In the genomic region with DNA sequence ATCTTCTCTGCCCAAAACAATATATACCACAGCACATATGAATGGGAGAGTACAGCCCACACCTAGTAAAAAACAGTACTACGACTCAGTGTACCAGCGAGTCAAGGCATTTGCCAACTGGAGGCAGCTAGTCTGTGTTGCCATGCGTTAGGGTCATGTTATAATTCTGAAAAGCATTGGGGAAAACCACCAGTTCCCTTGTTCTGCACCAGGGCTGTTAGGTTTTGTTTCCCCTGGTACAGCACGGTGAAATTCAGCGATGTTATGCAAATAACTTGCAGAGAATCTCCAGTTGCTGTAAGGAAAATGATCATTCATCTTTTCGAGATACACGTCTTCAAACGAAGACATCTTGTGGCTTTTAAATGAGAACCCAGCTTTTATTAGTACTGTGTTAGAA, we compare ENCODE assay signal across 28 mouse cellular contexts. TPM values are rescaled to one million over a fixed set of nuclear protein-coding genes. Genes with fewer than 3 reads are reported as not detected.
DNase-seq lines count a peak whose midpoint lies in the region; ATAC-seq and TF ChIP-seq lines count a peak whose summit lies in the region.
"Had no signal": no experiment of that assay in that cellular context is flagged by ENCODE, and none has a peak within 500 bp of the region (broad histone marks: within the 10 kb centered on the region; RNA-seq: fewer than 3 reads in every experiment).

No protein-coding gene starts in this region.

- H3K36me3 ChIP-seq in liver, postnatal 0 days (replicated peaks; ENCODE audit: insufficient read depth, low read length), result peaks cover 18% of the 10 kb centered on the region; the same call in 1 of the 2 replicates
- H3K36me3 ChIP-seq in liver, embryonic 11.5 days (ENCODE audit: control insufficient read depth, insufficient read depth, low read length), result no peaks in the 10 kb centered on the region
- H3K36me3 ChIP-seq in splenic B cell, adult 2 months (ENCODE audit: control insufficient read depth, insufficient read depth, low read length, poor library complexity, severe bottlenecking), result no peaks in the 10 kb centered on the region
- H3K36me3 ChIP-seq in midbrain, postnatal 0 days (ENCODE audit: insufficient read depth, low read length), result peaks cover 17% of the 10 kb centered on the region; the same call in 1 of the 2 replicates

- 77% methylated on average over 8 of the region's 8 CpGs for WGBS in liver, postnatal 0 days (ENCODE audit: insufficient replicate concordance)
- 90% methylated on average over 8 of the region's 8 CpGs for WGBS in liver, embryonic 11.5 days
- WGBS in midbrain, postnatal 0 days, result 92% methylated on average over 8 of the region's 8 CpGs

- no peak overlapping the region for H3K4me2 ChIP-seq in liver, postnatal 0 days (ENCODE audit: low read depth, low read length)
- no peak overlapping the region for H3K4me2 ChIP-seq in liver, embryonic 11.5 days
- H3K4me2 ChIP-seq in midbrain, postnatal 0 days (ENCODE audit: low read depth, low read length, poor library complexity, severe bottlenecking), result no peak overlapping the region
- H3K4me2 ChIP-seq: embryonic facial prominence, embryonic 13.5 days; embryonic facial prominence, embryonic 15.5 days; forebrain, embryonic 12.5 days had no signal

- no peak for TF ChIP-seq EP300 in liver, postnatal 0 days (IDR thresholded peaks at IDR 0.05; ENCODE audit: low read depth)

- H3K27me3 ChIP-seq in liver, postnatal 0 days (ENCODE audit: insufficient read depth, low read length), result no peaks in the 10 kb centered on the region
- no peaks in the 10 kb centered on the region for H3K27me3 ChIP-seq in liver, embryonic 11.5 days (replicated peaks; ENCODE audit: control insufficient read depth, insufficient read depth, low read length)
- H3K27me3 ChIP-seq in splenic B cell, adult 2 months (ENCODE audit: control insufficient read depth, insufficient read depth, low read length, poor library complexity, severe bottlenecking), result no peaks in the 10 kb centered on the region
- H3K27me3 ChIP-seq in midbrain, postnatal 0 days (ENCODE audit: insufficient read depth, low read length), result no peaks in the 10 kb centered on the region
- H3K27me3 ChIP-seq: embryonic facial prominence, embryonic 13.5 days; embryonic facial prominence, embryonic 15.5 days; forebrain, embryonic 12.5 days; Patski had no signal

- H3K4me1 ChIP-seq in liver, postnatal 0 days (ENCODE audit: insufficient read depth), result peaks cover 12% of the 10 kb centered on the region; the same call in 1 of the 2 replicates
- no peaks in the 10 kb centered on the region for H3K4me1 ChIP-seq in liver, embryonic 11.5 days (replicated peaks; ENCODE audit: control insufficient read depth, insufficient read depth, low read length)
- no peaks in the 10 kb centered on the region for H3K4me1 ChIP-seq in midbrain, postnatal 0 days (ENCODE audit: insufficient read depth, low read length)
- H3K4me1 ChIP-seq: embryonic facial prominence, embryonic 13.5 days; embryonic facial prominence, embryonic 15.5 days; forebrain, embryonic 10.5 days; forebrain, embryonic 12.5 days had no signal

- no peak overlapping the region for H3K9ac ChIP-seq in liver, postnatal 0 days (replicated peaks)
- H3K9ac ChIP-seq in liver, embryonic 11.5 days (ENCODE audit: low read depth, low read length), result no peak overlapping the region
- no peak overlapping the region for H3K9ac ChIP-seq in midbrain, postnatal 0 days (replicated peaks; ENCODE audit: low read length, poor library complexity, severe bottlenecking)
- H3K9ac ChIP-seq: embryonic facial prominence, embryonic 13.5 days; embryonic facial prominence, embryonic 15.5 days; forebrain, embryonic 12.5 days had no signal

- ATAC-seq in liver, postnatal 0 days, result no peak
- ATAC-seq in liver, embryonic 11.5 days (replicated peaks; ENCODE audit: low FRiP score), result no peak
- ATAC-seq in midbrain, postnatal 0 days (ENCODE audit: low FRiP score), result no peak
- ATAC-seq: activated CD4-positive, CD25-positive, alpha-beta regulatory T cell, adult 4 months; forebrain, embryonic 14.5 days; forebrain, embryonic 16.5 days; Patski had no signal

- H3K4me3 ChIP-seq in liver, postnatal 0 days (ENCODE audit: low read depth, low read length), result no peak overlapping the region
- H3K4me3 ChIP-seq in liver, embryonic 11.5 days (ENCODE audit: low read depth, low read length), result no peak overlapping the region
- H3K4me3 ChIP-seq in midbrain, postnatal 0 days (ENCODE audit: low read depth, low read length), result no peak overlapping the region
- H3K4me3 ChIP-seq: embryonic facial prominence, embryonic 13.5 days; embryonic facial prominence, embryonic 15.5 days; erythroblast, embryonic 14.5 days; forebrain, embryonic 10.5 days; forebrain, embryonic 12.5 days had no signal

- TF ChIP-seq CTCF in liver, postnatal 0 days (IDR thresholded peaks at IDR 0.05; ENCODE audit: low read depth), result no peak
- TF ChIP-seq CTCF in midbrain, postnatal 0 days (IDR thresholded peaks at IDR 0.05), result no peak

- peak overlapping the region; percentile 74; the same call in 1 of the 2 replicates for H3K27ac ChIP-seq in liver, postnatal 0 days (ENCODE audit: low read depth)
- no peak overlapping the region for H3K27ac ChIP-seq in liver, embryonic 11.5 days (ENCODE audit: low read depth, low read length)
- no peak overlapping the region for H3K27ac ChIP-seq in midbrain, postnatal 0 days (ENCODE audit: low read depth, low read length)
- H3K27ac ChIP-seq: embryonic facial prominence, embryonic 13.5 days; embryonic facial prominence, embryonic 15.5 days; forebrain, embryonic 10.5 days; forebrain, embryonic 12.5 days had no signal

- DNase-seq in heart, adult 11 months, result peak; percentile 43
- no peak for DNase-seq in heart, adult 9 months (ENCODE audit: low spot score in 2 of 2)
- DNase-seq in liver, postnatal 0 days, result no peak
- no peak for DNase-seq in liver, embryonic 11.5 days (ENCODE audit: low spot score)
- peak; percentile 48 for DNase-seq in splenic B cell, adult 2 months (ENCODE audit: low read depth, low spot score)
- no peak for DNase-seq in midbrain, postnatal 0 days (ENCODE audit: low spot score)
- DNase-seq: adrenal gland, adult 8-10 months; adrenal gland, postnatal 14 days; adrenal gland, postnatal 36 days; cerebellum, adult 11-12 months; cerebellum, adult 2 months; cerebellum, adult 9-10 months; cerebellum, postnatal 10 days; cerebellum, postnatal 25 days; embryo, embryonic 11 days had no signal

- no peaks in the 10 kb centered on the region for H3K9me3 ChIP-seq in liver, postnatal 0 days (ENCODE audit: low read length)
- no peaks in the 10 kb centered on the region for H3K9me3 ChIP-seq in liver, embryonic 11.5 days (ENCODE audit: control insufficient read depth, low read length)
- no peaks in the 10 kb centered on the region for H3K9me3 ChIP-seq in midbrain, postnatal 0 days (ENCODE audit: low read length)
- H3K9me3 ChIP-seq: embryonic facial prominence, embryonic 13.5 days; embryonic facial prominence, embryonic 15.5 days; forebrain, embryonic 10.5 days; forebrain, embryonic 12.5 days; G1E had no signal

RNA-seq across cellular contexts. Expression of a gene that starts 22.9 kb away (rescaled TPM):
- polyA plus RNA-seq in liver, postnatal 0 days (2015; fragmentation: Nextera tagmentation; extraction: Ambion mirVana), result not detected in 2 replicates
- not detected in 2 replicates for polyA plus RNA-seq in liver, embryonic 11.5 days (2014; fragmentation: Nextera tagmentation; extraction: Ambion mirVana)
- not detected in 2 replicates for total RNA-seq in midbrain, postnatal 0 days (2014; rRNA removed)
- not detected in 2 replicates for polyA plus RNA-seq in midbrain, postnatal 0 days (2015; fragmentation: Nextera tagmentation; extraction: Ambion mirVana)
- total RNA-seq: adrenal gland, adult 18-20 months; adrenal gland, postnatal 14 days; adrenal gland, postnatal 36 days; G1E had no signal
- polyA plus RNA-seq: activated CD4-positive, CD25-positive, alpha-beta regulatory T cell, adult 4 months; C2C12; embryonic facial prominence, embryonic 11.5 days; embryonic facial prominence, embryonic 13.5 days; embryonic facial prominence, embryonic 15.5 days; erythroblast, embryonic 14.5 days; forebrain, embryonic 10.5 days; forebrain, embryonic 12.5 days; forebrain, embryonic 14.5 days; forebrain, embryonic 16.5 days; G1E; Patski had no signal

RNA-seq across cellular contexts. Expression of a gene that starts 23.7 kb away (rescaled TPM):
- polyA plus RNA-seq in liver, postnatal 0 days (2015; fragmentation: Nextera tagmentation; extraction: Ambion mirVana), result 7.9 and 12.2 TPM in 2 replicates
- polyA plus RNA-seq in liver, embryonic 11.5 days (2014; fragmentation: Nextera tagmentation; extraction: Ambion mirVana), result 19.9 and 23.1 TPM in 2 replicates
- 73.8 and 84.0 TPM in 2 replicates for total RNA-seq in midbrain, postnatal 0 days (2014; rRNA removed)
- polyA plus RNA-seq in midbrain, postnatal 0 days (2015; fragmentation: Nextera tagmentation; extraction: Ambion mirVana), result 31.2 and 33.6 TPM in 2 replicates

RNA-seq across cellular contexts. Expression of a gene that starts 25.4 kb away (rescaled TPM):
- polyA plus RNA-seq in liver, postnatal 0 days (2015; fragmentation: Nextera tagmentation; extraction: Ambion mirVana), result 50.4 and 50.7 TPM in 2 replicates
- 10.1 and 11.0 TPM in 2 replicates for polyA plus RNA-seq in liver, embryonic 11.5 days (2014; fragmentation: Nextera tagmentation; extraction: Ambion mirVana)
- total RNA-seq in midbrain, postnatal 0 days (2014; rRNA removed), result 2.0 and 4.3 TPM in 2 replicates
- polyA plus RNA-seq in midbrain, postnatal 0 days (2015; fragmentation: Nextera tagmentation; extraction: Ambion mirVana), result 4.3 and 4.9 TPM in 2 replicates
- polyA plus RNA-seq: erythroblast, embryonic 14.5 days; G1E had no signal

RNA-seq across cellular contexts. Expression of a gene that starts 41.8 kb away (rescaled TPM):
- 0.06 TPM in 1 of 2 replicates, not detected in the other for polyA plus RNA-seq in liver, postnatal 0 days (2015; fragmentation: Nextera tagmentation; extraction: Ambion mirVana)
- 0.10 and 0.12 TPM in 2 replicates for polyA plus RNA-seq in liver, embryonic 11.5 days (2014; fragmentation: Nextera tagmentation; extraction: Ambion mirVana)
- total RNA-seq in midbrain, postnatal 0 days (2014; rRNA removed), result 0.14 TPM in 1 of 2 replicates, not detected in the other
- polyA plus RNA-seq in midbrain, postnatal 0 days (2015; fragmentation: Nextera tagmentation; extraction: Ambion mirVana), result 0.05 and 0.31 TPM in 2 replicates
- total RNA-seq: adrenal gland, postnatal 36 days had no signal
- polyA plus RNA-seq: activated CD4-positive, CD25-positive, alpha-beta regulatory T cell, adult 4 months; erythroblast, embryonic 14.5 days; forebrain, embryonic 10.5 days; forebrain, embryonic 14.5 days; forebrain, embryonic 16.5 days; G1E had no signal

Comparison
In these comparisons a context has a peak if more than half of its experiments do, and no peak if none do; other contexts are left out.
1. DNase-seq: peak in heart, adult 11 months (single experiment) and splenic B cell, adult 2 months (single experiment); none in heart, adult 9 months (0 of 2), liver, postnatal 0 days (single experiment), liver, embryonic 11.5 days (single experiment) and midbrain, postnatal 0 days (single experiment).